Mouse (Mus musculus): ENCODE measurements around the gene Taok3. TPM values are rescaled to one million over a fixed set of nuclear protein-coding genes. Genes with fewer than 3 reads are reported as not detected.

Taok3 gene
- total RNA-seq, 2 experiments from 2014 or later = 9.0 to 9.3 TPM

DNA sequence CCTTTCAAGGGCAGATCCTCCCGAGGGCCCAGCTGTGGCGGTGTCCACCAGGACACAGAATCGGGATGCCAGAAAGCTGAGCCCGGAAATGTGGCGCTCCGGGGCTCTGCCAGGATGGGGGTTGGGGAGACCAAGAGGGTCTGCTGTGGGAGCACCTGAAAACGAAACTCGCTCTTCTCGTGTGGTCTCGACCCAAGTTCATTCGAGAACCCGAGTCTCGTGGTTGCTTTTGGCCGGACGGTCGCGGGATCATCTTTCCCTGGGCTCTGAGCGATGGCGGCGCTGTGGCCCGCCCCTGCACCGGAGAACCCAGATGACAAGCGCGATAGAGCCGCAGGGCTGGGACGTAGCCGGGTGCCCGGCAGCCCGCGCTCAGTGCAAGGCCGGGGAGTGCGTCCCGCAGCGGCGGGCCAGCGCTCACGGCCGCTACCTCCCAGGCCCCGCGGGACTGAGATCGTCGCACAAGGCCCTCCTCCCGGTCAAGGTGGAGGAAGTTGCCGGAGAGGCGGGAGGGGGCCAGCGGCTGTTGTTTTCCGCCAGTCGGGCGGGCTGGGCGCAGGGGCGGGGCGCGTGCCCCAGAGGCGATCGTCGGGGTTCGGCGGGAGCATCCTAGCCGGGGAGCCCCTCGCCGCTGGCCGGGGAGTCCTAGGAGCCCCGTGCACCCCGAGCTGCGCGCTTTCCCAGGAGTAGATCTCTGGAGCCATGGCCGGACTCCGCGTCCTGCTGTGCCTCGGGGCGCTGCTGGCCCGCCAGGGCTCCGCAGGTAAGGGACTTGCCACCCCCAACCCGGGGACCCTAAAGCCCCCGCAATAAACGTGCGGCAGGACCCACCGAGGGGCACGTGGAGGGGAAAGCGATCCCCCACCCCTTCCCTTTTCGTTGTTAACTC lies 199.1 kb downstream of the Taok3 start, which contains the start of gene Vsig10:
Gene Vsig10 (plus strand): TSS at position 343 of the 889 bp plus-strand sequence.
- DNase-seq = peak; percentile 79 to 81
- intact Hi-C loops (cut with DNase I) = loop anchor here (1.0 to 5.0 kb wide), 2 partner anchors 38 to 68 kb away; partner anchors contain the start of genes Rfc5 and Wsb2

DNA sequence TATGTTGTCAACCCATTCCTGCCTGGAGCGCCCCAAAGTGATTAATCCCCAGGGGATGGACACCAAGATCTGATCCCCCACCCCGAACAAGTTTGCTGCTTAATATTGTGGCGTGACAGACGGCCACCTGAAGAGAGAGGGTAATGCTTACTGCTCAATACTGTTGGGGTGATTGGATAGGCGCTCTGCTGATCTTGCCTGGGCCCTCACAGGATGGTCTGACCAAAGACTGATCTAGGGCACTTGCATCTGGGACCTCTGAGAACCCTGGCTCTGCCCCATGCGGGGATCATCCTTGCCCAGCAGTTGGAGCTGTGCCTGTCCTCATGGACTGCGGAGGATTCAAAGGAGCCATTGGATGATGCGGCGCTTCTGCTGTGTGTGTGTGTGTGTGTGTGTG lies 203.8 kb downstream of the Taok3 start:
- no peak for DNase-seq
- intact Hi-C loops (cut with DNase I) = no loop called here

Other genes with a start within 250 kb of the Taok3 start
- gene Suds3, start 4.0 kb upstream of the Taok3 start, total RNA-seq (2021) = 10 to 100 TPM; 66.6 to 73.7 TPM
- gene Pebp1, start 167.5 kb downstream of the Taok3 start, total RNA-seq (2021) = 100 to 1,000 TPM; 399 to 443 TPM
- gene Vsig10, start 199.0 kb downstream of the Taok3 start, total RNA-seq (2021) = 10 to 100 TPM; 12.1 to 16.2 TPM
- 100 to 1,000 TPM in 1 of 2 experiments, 10 to 100 TPM in 1; 96.8 to 103 TPM for gene Wsb2, start 237.2 kb downstream of the Taok3 start, total RNA-seq (2021)